Comparison of ENCODE assay signal across 19 mouse cellular contexts in the genomic region with DNA sequence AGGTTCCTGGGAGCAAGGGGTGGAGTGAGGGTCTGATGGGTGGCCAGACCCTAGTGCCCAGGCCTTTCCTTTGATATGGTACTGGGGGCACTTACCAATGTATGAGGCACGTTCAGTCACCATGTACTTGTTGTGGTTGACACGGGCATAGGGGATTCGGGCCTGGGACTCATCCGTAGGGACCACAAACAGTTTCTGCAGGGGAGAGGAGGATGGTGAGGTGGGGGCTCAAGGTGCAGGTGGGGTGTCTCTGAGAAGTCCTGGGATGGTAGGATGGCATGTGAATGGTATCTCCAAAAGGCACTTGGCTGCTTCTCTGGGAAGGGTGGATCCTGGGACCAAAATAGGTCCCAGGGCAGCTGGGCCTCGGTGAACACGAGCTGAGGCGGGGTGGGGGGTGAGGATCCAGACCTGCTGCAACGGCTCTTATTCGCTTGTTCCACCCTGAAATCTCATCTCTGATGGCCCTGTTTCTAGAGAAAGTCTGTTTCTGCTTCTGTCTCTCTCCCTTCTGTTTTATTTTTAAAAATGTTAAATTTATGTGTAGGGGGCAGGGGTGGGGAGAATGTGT.
"Had no signal": no experiment of that assay in that cellular context is flagged by ENCODE, and none has a peak within 500 bp of the region (broad histone marks: within the 10 kb centered on the region; RNA-seq: fewer than 3 reads in every experiment).

No protein-coding gene starts in this region.

- H3K27ac ChIP-seq: kidney, postnatal 0 days; liver, embryonic 15.5 days; lung, embryonic 15.5 days; midbrain, embryonic 10.5 days; midbrain, embryonic 15.5 days; neural tube, embryonic 12.5 days; neural tube, embryonic 15.5 days had no signal

- H3K27me3 ChIP-seq: liver, embryonic 15.5 days; lung, embryonic 15.5 days; midbrain, embryonic 15.5 days; neural tube, embryonic 12.5 days; neural tube, embryonic 15.5 days had no signal

- H3K4me2 ChIP-seq: liver, embryonic 11.5 days; liver, embryonic 15.5 days; lung, embryonic 15.5 days; midbrain, embryonic 15.5 days; neural tube, embryonic 12.5 days; neural tube, embryonic 15.5 days had no signal

- H3K4me3 ChIP-seq: liver, embryonic 15.5 days; lung, embryonic 15.5 days; megakaryocyte, embryonic 14.5 days; midbrain, embryonic 10.5 days; midbrain, embryonic 15.5 days; neural tube, embryonic 12.5 days; neural tube, embryonic 15.5 days had no signal

- ATAC-seq: intestine, postnatal 0 days; midbrain, embryonic 15.5 days had no signal

- H3K9me3 ChIP-seq: liver, embryonic 15.5 days; lung, embryonic 15.5 days; megakaryocyte, embryonic 14.5 days; midbrain, embryonic 10.5 days; midbrain, embryonic 15.5 days; neural tube, embryonic 12.5 days; neural tube, embryonic 15.5 days had no signal

- DNase-seq: kidney, adult 2 months; kidney, postnatal 25 days; lung, adult 18-20 months; lung, postnatal 10 days; lung, postnatal 36 days; right cerebral cortex, adult 18-20 months; right cerebral cortex, postnatal 14 days; right cerebral cortex, postnatal 4 days; thymus, postnatal 25 days had no signal

- H3K9ac ChIP-seq: liver, embryonic 15.5 days; lung, embryonic 15.5 days; midbrain, embryonic 15.5 days; neural tube, embryonic 12.5 days; neural tube, embryonic 15.5 days had no signal

- H3K4me1 ChIP-seq: lung, embryonic 15.5 days; midbrain, embryonic 10.5 days; midbrain, embryonic 15.5 days; neural tube, embryonic 12.5 days; neural tube, embryonic 15.5 days had no signal
